28 mouse cellular contexts compared by ENCODE assay signal in the genomic region with DNA sequence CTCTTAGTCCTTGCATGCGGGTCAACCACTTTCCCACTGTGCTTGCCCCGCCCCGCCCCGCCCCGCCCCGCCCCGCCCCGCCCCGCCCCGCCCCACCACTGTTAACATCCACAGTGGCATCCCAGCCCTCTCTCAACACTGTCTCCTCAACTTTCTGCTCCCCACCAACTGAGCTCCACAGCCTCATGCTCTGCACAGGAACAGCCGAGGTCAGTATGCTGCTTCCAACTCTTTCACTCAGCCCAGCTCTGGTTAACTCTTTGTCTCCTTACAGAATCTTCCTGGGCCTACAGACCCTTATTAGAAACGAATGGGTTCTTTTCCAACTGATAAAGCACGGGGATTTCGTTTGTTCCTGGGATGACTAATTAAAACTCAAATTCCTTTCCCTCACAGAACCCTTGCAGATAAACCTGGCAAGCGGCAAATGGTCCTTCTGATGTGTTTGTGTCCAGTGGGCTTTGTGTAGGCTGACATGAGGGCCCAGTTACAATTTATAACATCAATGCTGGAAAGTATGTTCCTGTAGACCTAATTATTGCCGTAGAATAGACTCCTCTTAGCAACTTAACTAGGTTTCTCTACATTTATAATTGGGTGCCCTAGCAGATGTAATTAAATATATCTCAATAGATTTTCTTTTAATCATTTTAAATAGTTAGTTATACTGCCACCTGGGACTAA. TPM values are rescaled to one million over a fixed set of nuclear protein-coding genes. Genes with fewer than 3 reads are reported as not detected.
DNase-seq lines count a peak whose midpoint lies in the region; ATAC-seq and TF ChIP-seq lines count a peak whose summit lies in the region.
"Had no signal": no experiment of that assay in that cellular context is flagged by ENCODE, and none has a peak within 500 bp of the region (broad histone marks: within the 10 kb centered on the region; RNA-seq: fewer than 3 reads in every experiment).

No protein-coding gene starts in this region.

- no peak for DNase-seq in heart, embryonic 10.5 days (ENCODE audit: low spot score)
- DNase-seq in liver = peak; percentile 4
- no peak for DNase-seq in liver, postnatal 0 days
- DNase-seq in left cerebral cortex, adult 18-20 months (ENCODE audit: low spot score in 2 of 2) = no peak
- DNase-seq: adrenal gland, postnatal 10 days; cerebellum, adult 2 months; cerebellum, postnatal 25 days; heart, postnatal 14 days; kidney, adult 18-20 months; kidney, postnatal 10 days; thymus, postnatal 25 days had no signal

- peak overlapping the region; percentile 16; the same call in 1 of the 2 replicates for H3K4me2 ChIP-seq in heart, embryonic 11.5 days
- no peak overlapping the region for H3K4me2 ChIP-seq in liver, postnatal 0 days (ENCODE audit: low read depth, low read length)
- no peak overlapping the region for H3K4me2 ChIP-seq in neural tube, embryonic 12.5 days (replicated peaks)
- H3K4me2 ChIP-seq in neural tube, embryonic 15.5 days = no peak overlapping the region
- H3K4me2 ChIP-seq: embryonic facial prominence, embryonic 12.5 days; heart, embryonic 13.5 days; hindbrain, embryonic 13.5 days; limb, embryonic 13.5 days; liver, embryonic 15.5 days; midbrain, embryonic 13.5 days; stomach, embryonic 15.5 days had no signal

- no peak; the same call in 1 of the 2 replicates for ATAC-seq in heart, embryonic 11.5 days (replicated peaks; ENCODE audit: insufficient number of reproducible peaks, low FRiP score, low TSS enrichment)
- ATAC-seq in liver, postnatal 0 days = no peak
- peak; percentile 48; the same call in 1 of the 2 replicates for ATAC-seq in neural tube, embryonic 12.5 days (ENCODE audit: low FRiP score, low read depth)
- no peak for ATAC-seq in neural tube, embryonic 15.5 days (ENCODE audit: low FRiP score)
- ATAC-seq: inflammation-experienced regulatory T-cells, adult 6 months; lung, postnatal 0 days; midbrain, embryonic 13.5 days had no signal

- H3K9me3 ChIP-seq in heart, embryonic 11.5 days (replicated peaks; ENCODE audit: control insufficient read depth, low read length) = no peaks in the 10 kb centered on the region
- H3K9me3 ChIP-seq in heart, embryonic 10.5 days = no peaks in the 10 kb centered on the region
- no peaks in the 10 kb centered on the region for H3K9me3 ChIP-seq in liver, postnatal 0 days (ENCODE audit: low read length)
- no peaks in the 10 kb centered on the region for H3K9me3 ChIP-seq in neural tube, embryonic 12.5 days
- H3K9me3 ChIP-seq in neural tube, embryonic 15.5 days (replicated peaks) = no peaks in the 10 kb centered on the region
- H3K9me3 ChIP-seq: embryonic facial prominence, embryonic 12.5 days; heart, embryonic 13.5 days; hindbrain, embryonic 13.5 days; limb, embryonic 13.5 days; liver, embryonic 15.5 days; midbrain, embryonic 13.5 days; stomach, embryonic 15.5 days had no signal

- H3K4me3 ChIP-seq in heart, embryonic 11.5 days (ENCODE audit: low read depth, low read length) = no peak overlapping the region
- H3K4me3 ChIP-seq in heart, embryonic 10.5 days = no peak overlapping the region
- H3K4me3 ChIP-seq in liver, postnatal 0 days (ENCODE audit: low read depth, low read length) = no peak overlapping the region
- H3K4me3 ChIP-seq in neural tube, embryonic 12.5 days = no peak overlapping the region
- no peak overlapping the region for H3K4me3 ChIP-seq in neural tube, embryonic 15.5 days (replicated peaks)
- H3K4me3 ChIP-seq: embryonic facial prominence, embryonic 12.5 days; heart, embryonic 13.5 days; hindbrain, embryonic 13.5 days; layer of hippocampus, adult 2 months; limb, embryonic 13.5 days; liver, embryonic 15.5 days; midbrain, embryonic 13.5 days; stomach, embryonic 15.5 days had no signal

- no peak for TF ChIP-seq EP300 in liver, postnatal 0 days (IDR thresholded peaks at IDR 0.05; ENCODE audit: low read depth)

- WGBS in heart, embryonic 11.5 days (ENCODE audit: insufficient replicate concordance) = 28% methylated on average over 10 of the region's 16 CpGs
- WGBS in heart, embryonic 10.5 days = 38% methylated on average over 10 of the region's 16 CpGs
- 32% methylated on average over 12 of the region's 16 CpGs for WGBS in liver, postnatal 0 days (ENCODE audit: insufficient replicate concordance)
- 27% methylated on average over 16 of the region's 16 CpGs for WGBS in neural tube, embryonic 12.5 days
- WGBS in neural tube, embryonic 15.5 days = 35% methylated on average over 9 of the region's 16 CpGs

- H3K9ac ChIP-seq in heart, embryonic 11.5 days (ENCODE audit: low read depth, low read length) = no peak overlapping the region
- no peak overlapping the region for H3K9ac ChIP-seq in liver, postnatal 0 days (replicated peaks)
- no peak overlapping the region for H3K9ac ChIP-seq in neural tube, embryonic 12.5 days
- no peak overlapping the region for H3K9ac ChIP-seq in neural tube, embryonic 15.5 days (replicated peaks)
- H3K9ac ChIP-seq: embryonic facial prominence, embryonic 12.5 days; heart, embryonic 13.5 days; hindbrain, embryonic 13.5 days; limb, embryonic 13.5 days; liver, embryonic 15.5 days; midbrain, embryonic 13.5 days; stomach, embryonic 15.5 days had no signal

- no peak for TF ChIP-seq CTCF in liver, postnatal 0 days (IDR thresholded peaks at IDR 0.05; ENCODE audit: low read depth)

- H3K27ac ChIP-seq in heart, embryonic 11.5 days (ENCODE audit: low read depth, low read length) = no peak overlapping the region
- H3K27ac ChIP-seq in heart, embryonic 10.5 days = no peak overlapping the region
- H3K27ac ChIP-seq in liver, postnatal 0 days (ENCODE audit: low read depth) = no peak overlapping the region
- H3K27ac ChIP-seq in neural tube, embryonic 12.5 days = no peak overlapping the region
- H3K27ac ChIP-seq in neural tube, embryonic 15.5 days (replicated peaks) = no peak overlapping the region
- H3K27ac ChIP-seq: embryonic facial prominence, embryonic 12.5 days; heart, embryonic 13.5 days; hindbrain, embryonic 13.5 days; layer of hippocampus, adult 2 months; limb, embryonic 13.5 days; liver, embryonic 15.5 days; midbrain, embryonic 13.5 days; stomach, embryonic 15.5 days had no signal

- H3K27me3 ChIP-seq in heart, embryonic 11.5 days (ENCODE audit: control insufficient read depth, insufficient read depth, low read length) = no peaks in the 10 kb centered on the region
- no peaks in the 10 kb centered on the region for H3K27me3 ChIP-seq in heart, embryonic 10.5 days (ENCODE audit: insufficient read depth, poor library complexity, severe bottlenecking)
- no peaks in the 10 kb centered on the region for H3K27me3 ChIP-seq in liver, postnatal 0 days (ENCODE audit: insufficient read depth, low read length)
- H3K27me3 ChIP-seq in neural tube, embryonic 12.5 days (replicated peaks) = no peaks in the 10 kb centered on the region
- H3K27me3 ChIP-seq in neural tube, embryonic 15.5 days (replicated peaks) = no peaks in the 10 kb centered on the region
- H3K27me3 ChIP-seq: embryonic facial prominence, embryonic 12.5 days; heart, embryonic 13.5 days; hindbrain, embryonic 13.5 days; limb, embryonic 13.5 days; liver, embryonic 15.5 days; midbrain, embryonic 13.5 days; stomach, embryonic 15.5 days had no signal

- no peaks in the 10 kb centered on the region for H3K36me3 ChIP-seq in heart, embryonic 11.5 days (ENCODE audit: control insufficient read depth, insufficient read depth, low read length)
- no peaks in the 10 kb centered on the region for H3K36me3 ChIP-seq in heart, embryonic 10.5 days
- H3K36me3 ChIP-seq in liver, postnatal 0 days (replicated peaks; ENCODE audit: insufficient read depth, low read length) = no peaks in the 10 kb centered on the region
- no peaks in the 10 kb centered on the region for H3K36me3 ChIP-seq in neural tube, embryonic 12.5 days
- no peaks in the 10 kb centered on the region for H3K36me3 ChIP-seq in neural tube, embryonic 15.5 days
- H3K36me3 ChIP-seq: embryonic facial prominence, embryonic 12.5 days; heart, embryonic 13.5 days; hindbrain, embryonic 13.5 days; limb, embryonic 13.5 days; liver, embryonic 15.5 days; midbrain, embryonic 13.5 days; stomach, embryonic 15.5 days had no signal

- H3K4me1 ChIP-seq in heart, embryonic 11.5 days (ENCODE audit: control insufficient read depth, insufficient read depth, low read length) = no peaks in the 10 kb centered on the region; the same call in 1 of the 2 replicates
- H3K4me1 ChIP-seq in heart, embryonic 10.5 days = no peaks in the 10 kb centered on the region; the same call in 1 of the 2 replicates
- H3K4me1 ChIP-seq in liver, postnatal 0 days (ENCODE audit: insufficient read depth) = no peaks in the 10 kb centered on the region
- H3K4me1 ChIP-seq in neural tube, embryonic 12.5 days = no peaks in the 10 kb centered on the region
- H3K4me1 ChIP-seq in neural tube, embryonic 15.5 days = no peaks in the 10 kb centered on the region
- H3K4me1 ChIP-seq: embryonic facial prominence, embryonic 12.5 days; hindbrain, embryonic 13.5 days; limb, embryonic 13.5 days; liver, embryonic 15.5 days; midbrain, embryonic 13.5 days; stomach, embryonic 15.5 days had no signal

RNA-seq across cellular contexts. Expression of a gene that starts 20.0 kb away (rescaled TPM):
- polyA plus RNA-seq in heart, embryonic 11.5 days (2014; fragmentation: Nextera tagmentation; extraction: Ambion mirVana) = 0.23 TPM in 1 of 2 replicates, not detected in the other
- 0.15 and 0.20 TPM in 2 replicates for polyA plus RNA-seq in heart, embryonic 10.5 days (2016; fragmentation: Nextera tagmentation; extraction: Ambion mirVana)
- polyA plus RNA-seq in liver, postnatal 0 days (2015; fragmentation: Nextera tagmentation; extraction: Ambion mirVana) = not detected in 2 replicates
- 0.41 and 0.42 TPM in 2 replicates for polyA plus RNA-seq in neural tube, embryonic 12.5 days (2016; fragmentation: Nextera tagmentation; extraction: Ambion mirVana)
- polyA plus RNA-seq in neural tube, embryonic 15.5 days (2015; fragmentation: Nextera tagmentation; extraction: Ambion mirVana) = 1.8 and 3.4 TPM in 2 replicates
- total RNA-seq in left cerebral cortex, adult 18-20 months (2021) = under 1 TPM in 1 of 2 experiments, not detected in 1; 0.35 TPM
- total RNA-seq: adrenal gland, postnatal 10 days; gastrocnemius, adult 18-20 months; gastrocnemius, postnatal 4 days; heart, postnatal 14 days; neutrophil, adult 5-6 weeks had no signal
- polyA plus RNA-seq: C2C12; liver, embryonic 15.5 days; lung, postnatal 0 days had no signal
